Mouse (Mus musculus) frontal cortex, postnatal 36 days (tissue): Measurements from ENCODE around the gene Nr1h3.

Experiments
- DNase-seq, 2 experiments: peaks; one replicate each; pipeline ENCODE4 v3.0.0; 2022; ENCODE audit warnings: low spot score in 2 of 2

The Nr1h3 gene

DNA sequence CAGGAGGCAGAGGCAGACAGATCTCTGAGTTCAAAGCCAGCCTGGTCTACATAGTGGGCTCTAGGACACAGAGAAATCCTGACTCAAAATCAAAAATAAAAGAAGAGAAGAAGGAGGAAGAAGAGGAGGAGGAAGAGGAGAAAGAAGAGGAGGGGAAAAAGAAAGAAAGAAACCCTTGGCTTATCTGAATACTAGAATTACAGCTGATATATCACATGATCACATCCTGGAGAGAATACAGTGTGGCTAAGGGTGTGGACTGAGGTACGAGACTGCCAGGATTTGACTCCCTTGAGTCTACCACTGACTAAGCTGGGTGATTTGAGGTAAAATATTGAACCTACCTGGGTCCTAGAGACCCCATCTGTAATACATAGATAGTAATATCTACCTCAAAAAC is 16.4 kb downstream of the Nr1h3 start:
- DNase-seq, result no peak

GRCm38 (mm10) chr2:91183711-91184405 is 18.8 kb downstream of the Nr1h3 start, which contains the start of gene Madd:
Madd (minus strand) TSS chr2:91183837.
- DNase-seq, result no peak

DNA sequence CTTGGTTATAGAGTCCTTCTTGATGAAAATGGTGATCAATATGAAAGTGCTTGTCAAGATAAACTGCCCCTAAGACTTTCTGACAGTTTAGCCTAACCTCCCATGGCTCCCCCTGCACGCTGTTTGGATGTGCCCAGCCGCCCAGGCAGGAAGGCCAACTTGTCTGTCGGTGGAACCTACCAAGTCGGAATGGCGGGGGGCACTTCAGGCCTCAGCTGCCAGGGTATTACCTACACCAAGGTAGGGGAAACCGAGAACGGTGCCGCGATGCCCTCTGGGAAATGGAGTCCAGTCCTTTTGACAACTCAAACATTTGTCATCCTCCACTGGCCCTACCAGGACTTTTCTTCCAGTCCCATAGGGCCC is 19.5 kb downstream of the Nr1h3 start:
- peak; percentile 95 to 98 for DNase-seq

- DNase-seq, result peak; percentile 85 to 86
These were observed 20.1 kb downstream of the Nr1h3 start for GRCm38 (mm10) chr2:91182405-91183147.

DNA sequence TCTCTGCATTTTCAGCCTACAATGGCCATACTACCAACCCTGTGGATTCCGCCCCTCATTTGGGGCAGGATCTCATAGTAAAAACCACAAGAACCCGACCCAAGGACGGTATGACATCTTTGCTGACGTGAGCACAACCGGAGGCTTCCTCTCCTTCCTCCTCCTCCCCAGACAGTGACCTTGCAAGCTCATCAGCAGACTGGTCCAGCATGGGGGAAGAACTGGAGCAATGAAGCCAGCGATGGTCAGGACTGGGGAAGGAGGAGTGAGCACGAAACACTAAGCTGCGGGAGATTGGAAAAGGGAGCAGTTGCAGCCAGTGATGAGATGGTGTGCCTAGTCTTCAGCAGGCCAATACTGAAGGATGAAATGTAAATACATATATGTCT is 20.6 kb downstream of the Nr1h3 start:
- DNase-seq, result peak; percentile 34 to 38

- no peak for DNase-seq
These were observed 21.9 kb downstream of the Nr1h3 start for GRCm38 (mm10) chr2:91180706-91181105.

DNA sequence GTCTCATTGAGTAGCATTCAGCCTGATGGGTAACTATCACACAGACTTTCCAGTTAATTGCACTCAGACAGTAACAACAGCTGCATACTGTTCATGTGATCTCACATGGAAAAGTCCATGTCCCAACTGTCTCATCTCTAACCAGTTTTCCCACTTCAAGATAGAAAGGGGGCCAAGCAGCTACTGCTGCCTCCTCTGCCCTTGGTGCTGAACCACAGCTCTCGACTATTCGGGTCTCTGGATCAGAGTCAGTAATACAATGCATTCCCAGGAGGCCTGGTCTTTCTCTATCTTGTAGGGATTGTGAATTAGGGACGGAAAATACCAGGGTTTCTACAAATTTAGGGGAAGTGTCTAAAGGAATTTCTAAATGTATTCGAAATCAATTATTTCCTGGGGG is 22.8 kb downstream of the Nr1h3 start:
- no peak for DNase-seq

GRCm38 (mm10) chr2:91176234-91176633 is 26.4 kb downstream of the Nr1h3 start:
- DNase-seq, result no peak

DNA sequence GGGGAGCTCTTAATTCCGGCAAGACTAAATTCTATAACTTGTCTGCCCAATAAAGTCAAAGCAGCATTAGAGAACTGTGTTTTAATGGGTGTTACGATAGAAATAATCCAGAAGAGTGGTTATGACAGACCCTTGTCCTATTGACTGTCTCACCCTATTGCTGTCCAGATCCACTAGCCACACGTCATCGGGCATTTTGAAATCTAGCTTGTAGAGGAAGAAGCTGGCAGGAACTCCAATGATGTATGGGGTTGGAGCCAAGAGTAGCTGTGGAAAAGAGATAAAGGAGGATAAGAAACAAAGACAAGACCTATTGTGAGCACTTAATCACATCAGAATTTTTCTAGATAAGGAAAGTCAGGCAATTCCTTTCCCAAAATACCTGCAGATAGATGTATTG is 27.1 kb downstream of the Nr1h3 start:
- DNase-seq, result no peak

GRCm38 (mm10) chr2:91169587-91170322 is 32.9 kb downstream of the Nr1h3 start:
- DNase-seq, result no peak

DNA sequence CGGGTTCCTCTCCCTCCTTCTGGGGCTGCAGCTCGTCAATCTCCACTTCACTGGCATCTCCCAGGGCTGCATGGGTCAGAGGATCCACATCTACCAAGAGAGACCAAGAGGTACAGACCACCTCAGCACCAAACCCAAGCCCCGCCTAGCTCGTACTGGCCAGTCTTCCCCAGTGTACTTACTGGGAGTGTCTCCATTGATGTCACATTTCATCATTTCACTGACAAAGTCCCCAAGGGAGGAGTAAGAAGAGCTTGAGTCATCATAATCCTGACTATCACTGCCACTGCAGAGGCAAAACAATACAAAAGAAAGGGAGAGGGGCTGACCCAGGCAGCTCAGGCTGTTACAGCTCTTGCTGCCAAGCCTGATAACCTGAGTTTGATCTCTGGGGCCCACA is 35.0 kb downstream of the Nr1h3 start:
- DNase-seq, result no peak

GRCm38 (mm10) chr2:91164991-91165390 is 37.6 kb downstream of the Nr1h3 start:
- DNase-seq, result no peak

DNA sequence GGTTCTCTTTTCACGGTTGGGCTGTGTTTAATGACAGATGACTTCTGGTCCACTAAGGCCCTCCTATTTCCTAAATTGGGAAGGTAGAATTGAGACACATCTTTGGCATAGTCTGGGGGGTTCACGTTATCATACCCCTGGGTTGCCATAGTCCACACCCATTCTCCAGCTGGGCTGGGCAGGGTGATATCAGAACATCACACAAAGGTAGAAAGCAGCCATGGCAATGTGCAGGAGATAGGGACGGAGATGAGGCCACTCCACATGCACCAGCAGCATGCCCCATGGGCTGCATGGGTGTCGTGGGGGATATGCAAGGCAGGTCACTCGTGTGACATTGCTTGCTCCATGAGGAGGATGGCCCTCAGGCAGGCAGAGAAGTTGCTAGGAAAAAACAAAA is 39.1 kb downstream of the Nr1h3 start:
- DNase-seq, result no peak

DNA sequence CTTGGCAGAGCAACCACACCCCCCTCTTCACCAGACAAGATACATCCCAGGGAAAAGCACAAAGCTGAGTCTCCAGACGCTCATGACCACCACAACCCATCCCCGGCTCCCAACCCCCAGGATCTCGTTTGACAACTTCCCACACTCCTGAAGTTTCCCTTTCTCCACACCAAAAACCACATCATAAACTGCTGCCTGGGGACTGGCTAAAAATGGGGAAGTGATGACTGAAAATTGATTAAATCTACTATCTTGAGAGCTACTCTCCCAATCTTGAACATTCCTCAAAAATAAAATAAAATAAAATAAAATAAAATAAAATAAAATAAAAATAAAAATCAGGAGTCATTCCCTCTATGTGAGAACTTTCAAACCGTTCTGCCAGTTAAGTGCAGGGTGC is 39.7 kb downstream of the Nr1h3 start:
- no peak for DNase-seq

GRCm38 (mm10) chr2:91160591-91160990 is 42.0 kb downstream of the Nr1h3 start:
- DNase-seq, result no peak

DNA sequence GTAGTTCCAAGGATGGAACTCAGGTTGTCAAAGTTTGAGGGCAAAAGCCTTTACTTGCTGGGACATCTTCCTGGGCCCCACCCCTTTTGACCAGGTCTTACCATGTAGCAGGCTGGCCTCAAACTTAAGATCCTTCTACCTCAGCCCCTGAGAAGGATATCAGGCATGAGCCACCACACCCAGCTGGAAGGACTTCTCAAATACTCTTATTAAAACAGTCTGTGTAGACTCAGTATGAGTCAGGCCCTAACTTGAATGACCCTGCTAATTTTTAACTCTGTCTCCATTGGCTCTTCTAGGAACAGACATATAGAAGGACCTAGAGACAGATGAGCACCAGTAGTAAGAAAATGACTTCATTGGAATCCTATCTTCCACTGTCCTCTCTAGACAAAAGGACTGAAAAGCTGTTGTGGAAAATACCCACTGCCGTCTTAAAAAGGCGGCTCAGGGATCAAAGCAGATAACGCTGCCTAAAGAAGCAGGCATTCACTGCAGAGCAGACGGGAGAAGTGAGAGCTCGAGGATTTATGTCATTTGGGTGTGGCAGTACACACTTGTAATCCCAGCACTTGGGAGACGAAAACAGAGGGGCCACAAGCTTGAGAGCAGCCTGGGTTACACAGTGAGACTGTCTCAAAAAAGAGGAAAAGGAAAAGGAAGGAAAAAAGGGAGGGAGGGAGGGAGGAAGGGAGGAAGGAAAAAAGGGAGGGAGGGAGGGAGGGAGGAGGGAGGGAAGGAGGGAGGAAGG is 45.5 kb downstream of the Nr1h3 start:
- DNase-seq, result no peak

DNA sequence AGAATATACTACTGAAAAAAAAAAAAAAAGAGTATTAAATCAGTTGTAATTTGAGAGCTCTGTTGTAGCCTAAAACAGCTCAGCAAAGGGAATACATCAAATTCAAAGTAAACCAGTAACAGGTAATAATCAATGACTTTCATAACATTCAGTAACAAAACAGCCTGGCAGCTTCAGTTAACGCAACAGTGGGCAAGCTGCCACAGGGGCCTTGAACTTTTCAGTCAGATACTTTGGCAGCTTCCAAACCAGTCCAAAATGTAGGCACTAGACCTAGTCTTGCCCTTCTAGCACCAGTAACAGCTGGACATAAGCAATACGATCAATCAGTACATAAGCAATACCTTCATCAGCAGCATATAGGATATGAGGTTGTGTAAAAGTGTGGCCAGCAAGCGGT is 48.5 kb downstream of the Nr1h3 start:
- no peak for DNase-seq

- no peak for DNase-seq
These were observed 49.7 kb downstream of the Nr1h3 start for GRCm38 (mm10) chr2:91152885-91153377.

- DNase-seq, result no peak
These were observed 51.3 kb downstream of the Nr1h3 start for GRCm38 (mm10) chr2:91151331-91151730.

DNA sequence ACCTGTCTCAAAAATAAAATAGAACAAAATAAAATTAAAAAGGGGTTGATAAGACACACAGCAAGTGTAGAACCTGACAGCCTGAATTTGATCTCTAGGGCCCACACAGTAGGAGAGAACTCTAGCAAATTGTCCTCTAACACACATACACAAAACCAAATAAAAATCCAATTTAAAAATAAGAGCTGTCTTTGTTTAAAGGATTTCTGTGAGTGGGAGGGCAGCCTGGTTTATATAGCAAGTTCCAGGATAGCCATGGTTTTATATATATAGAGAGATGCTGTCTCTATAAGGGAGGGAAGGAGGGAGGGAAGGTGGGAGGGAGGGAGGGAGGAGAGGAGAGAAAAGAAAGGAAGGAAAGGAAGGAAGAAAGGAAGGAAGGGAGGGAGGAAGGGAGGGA is 54.5 kb downstream of the Nr1h3 start:
- no peak for DNase-seq

DNA sequence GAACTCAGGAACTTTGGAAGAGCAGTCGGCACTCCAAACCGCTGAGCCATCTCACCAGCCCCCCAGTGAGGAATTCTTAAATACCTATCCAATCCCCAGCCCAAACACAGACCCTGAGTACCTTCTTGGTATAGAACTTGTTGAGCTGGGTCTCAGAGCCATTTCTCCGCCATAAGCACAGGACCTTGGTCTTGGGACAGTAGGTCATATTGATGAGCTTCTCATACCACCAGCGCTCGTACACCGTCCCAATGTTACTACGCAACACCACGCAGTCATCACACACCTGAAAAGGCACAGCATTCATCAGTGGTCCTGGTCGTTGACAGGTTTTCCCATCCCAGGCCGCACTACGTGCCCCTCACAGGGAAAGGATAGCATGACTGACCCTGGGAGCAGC is 59.2 kb downstream of the Nr1h3 start:
- no peak for DNase-seq

GRCm38 (mm10) chr2:91142920-91143319 is 59.7 kb downstream of the Nr1h3 start:
- DNase-seq, result no peak
